Mouse (Mus musculus): Measurements from ENCODE around the gene Bicd2.

The Bicd2 gene

GRCm38 (mm10) chr13:49326246-49327206 is 14.9 kb upstream of the Bicd2 start:
- DNase-seq: peak in 1 of 2 experiments; percentile 68

- DNase-seq: no peak
These were observed 13.3 kb upstream of the Bicd2 start for GRCm38 (mm10) chr13:49328101-49328500.

GRCm38 (mm10) chr13:49333250-49333649 is 8.1 kb upstream of the Bicd2 start:
- DNase-seq: no peak

- no peak for DNase-seq
These were observed 6.1 kb upstream of the Bicd2 start for GRCm38 (mm10) chr13:49335077-49335982.

- DNase-seq: peak in 1 of 2 experiments; percentile 64
These were observed 2.4 kb upstream of the Bicd2 start for GRCm38 (mm10) chr13:49338893-49339546.

- DNase-seq: no peak
These were observed 692 bp downstream of the Bicd2 start for GRCm38 (mm10) chr13:49341831-49342722.

GRCm38 (mm10) chr13:49342723-49343100 is 1.3 kb downstream of the Bicd2 start:
- no peak for DNase-seq

GRCm38 (mm10) chr13:49344567-49344966 is 3.2 kb downstream of the Bicd2 start:
- DNase-seq: no peak

- peak; percentile 58 to 71 for DNase-seq
These were observed 4.1 kb downstream of the Bicd2 start for GRCm38 (mm10) chr13:49345476-49345875.

- DNase-seq: no peak
These were observed 7.1 kb downstream of the Bicd2 start for GRCm38 (mm10) chr13:49348522-49348921.

- no peak for DNase-seq
These were observed 8.0 kb downstream of the Bicd2 start for GRCm38 (mm10) chr13:49349335-49349734.

- DNase-seq: no peak
These were observed 8.6 kb downstream of the Bicd2 start for GRCm38 (mm10) chr13:49349836-49350505.

- DNase-seq: no peak
These were observed 11.3 kb downstream of the Bicd2 start for GRCm38 (mm10) chr13:49352581-49353159.

GRCm38 (mm10) chr13:49353422-49353821 is 12.0 kb downstream of the Bicd2 start:
- no peak for DNase-seq

- no peak for DNase-seq
These were observed 12.7 kb downstream of the Bicd2 start for GRCm38 (mm10) chr13:49353991-49354507.

- no peak for DNase-seq
These were observed 14.2 kb downstream of the Bicd2 start for GRCm38 (mm10) chr13:49355461-49356061.

GRCm38 (mm10) chr13:49356090-49356489 is 14.7 kb downstream of the Bicd2 start:
- no peak for DNase-seq

GRCm38 (mm10) chr13:49357367-49358026 is 16.1 kb downstream of the Bicd2 start:
- DNase-seq: no peak

- no peak for DNase-seq
These were observed 16.8 kb downstream of the Bicd2 start for GRCm38 (mm10) chr13:49358184-49358583.
